In the genomic region with DNA sequence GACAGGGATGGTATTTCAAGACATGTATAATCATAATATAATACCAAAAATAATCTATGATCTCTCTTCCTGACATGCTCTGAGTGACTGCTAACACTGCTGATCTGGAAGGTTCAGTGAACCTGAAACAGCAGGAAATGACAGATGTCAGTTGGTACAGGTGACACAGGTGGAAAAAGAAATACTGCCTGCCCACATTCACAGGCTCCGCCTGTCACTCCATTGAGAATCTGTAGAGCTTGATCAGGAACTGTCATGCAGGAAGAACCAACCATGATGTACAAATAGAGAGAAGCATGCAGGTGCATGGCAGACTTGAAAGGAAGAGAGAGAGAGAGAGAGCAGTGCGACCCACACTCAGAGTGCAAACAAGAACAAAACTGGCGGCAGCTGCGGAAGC, we compare ENCODE assay signal across 19 mouse cellular contexts.
A peak's percentile ranks its signal among the peaks of the same experiment; 100 is the strongest.
DNase-seq lines count a peak whose midpoint lies in the region; ATAC-seq lines count a peak whose summit lies in the region.
"Had no signal": no experiment of that assay in that cellular context is flagged by ENCODE, and none has a peak within 500 bp of the region (broad histone marks: within the 10 kb centered on the region; RNA-seq: fewer than 3 reads in every experiment).

No protein-coding gene starts in this region.

- no peak for DNase-seq in heart, adult 8-10 months (ENCODE audit: low spot score)
- DNase-seq in CD8-positive naive resting alpha-beta T cell, adult 2 months (ENCODE audit: low read depth in 2 of 2, low spot score in 2 of 2): peak; percentile 13 to 32
- DNase-seq in naive thymus-derived CD4-positive, alpha-beta T cell, adult 2 months (ENCODE audit: low read depth): peak; percentile 85
- DNase-seq in thymus, postnatal 25 days: peak; percentile 76
- DNase-seq in urinary bladder, postnatal 36 days (ENCODE audit: low spot score in 2 of 2): no peak
- DNase-seq in adipocyte (ENCODE audit: low spot score): no peak
- no peak for DNase-seq in gastrocnemius, postnatal 4 days (ENCODE audit: low spot score in 2 of 2)
- DNase-seq: gastrocnemius, postnatal 25 days; kidney, postnatal 14 days; lung, adult 18-20 months; right cerebral cortex, postnatal 14 days had no signal

- no peaks in the 10 kb centered on the region for H3K36me3 ChIP-seq in heart, embryonic 16.5 days (ENCODE audit: control insufficient read depth, insufficient read depth)
- H3K36me3 ChIP-seq: embryonic facial prominence, embryonic 13.5 days; heart, embryonic 12.5 days; hindbrain, embryonic 13.5 days; limb, embryonic 15.5 days had no signal

- peak; percentile 58 for ATAC-seq in heart, embryonic 16.5 days (replicated peaks; ENCODE audit: extremely low read depth, insufficient read depth, low FRiP score)
- ATAC-seq: intestine, postnatal 0 days; midbrain, embryonic 16.5 days had no signal

- no peaks in the 10 kb centered on the region for H3K27me3 ChIP-seq in heart, embryonic 16.5 days (ENCODE audit: control insufficient read depth, insufficient read depth, low read length)
- H3K27me3 ChIP-seq: embryonic facial prominence, embryonic 13.5 days; heart, embryonic 12.5 days; hindbrain, embryonic 13.5 days; limb, embryonic 15.5 days had no signal

- H3K4me1 ChIP-seq in heart, embryonic 16.5 days (ENCODE audit: control insufficient read depth, insufficient read depth, low read length): no peaks in the 10 kb centered on the region

- H3K4me2 ChIP-seq in heart, embryonic 16.5 days (ENCODE audit: low read depth, low read length): no peak overlapping the region
- H3K4me2 ChIP-seq: embryonic facial prominence, embryonic 13.5 days; heart, embryonic 12.5 days; hindbrain, embryonic 13.5 days; limb, embryonic 15.5 days had no signal

- 84% methylated on average over 4 of the region's 4 CpGs for WGBS in heart, embryonic 16.5 days

- H3K27ac ChIP-seq in heart, embryonic 16.5 days (ENCODE audit: low read length): no peak overlapping the region
- H3K27ac ChIP-seq: embryonic facial prominence, embryonic 13.5 days; hindbrain, embryonic 13.5 days; limb, embryonic 15.5 days; macrophage had no signal

- H3K4me3 ChIP-seq in heart, embryonic 16.5 days (ENCODE audit: low read length): no peak overlapping the region
- H3K4me3 ChIP-seq: embryonic facial prominence, embryonic 13.5 days; heart, embryonic 12.5 days; hindbrain, embryonic 13.5 days; limb, embryonic 15.5 days had no signal

- no peaks in the 10 kb centered on the region for H3K9me3 ChIP-seq in heart, embryonic 16.5 days (replicated peaks; ENCODE audit: control insufficient read depth, low read length)
- H3K9me3 ChIP-seq: embryonic facial prominence, embryonic 13.5 days; heart, embryonic 12.5 days; hindbrain, embryonic 13.5 days; limb, embryonic 15.5 days had no signal

- H3K9ac ChIP-seq in heart, embryonic 16.5 days (ENCODE audit: low read length): no peak overlapping the region
- H3K9ac ChIP-seq: embryonic facial prominence, embryonic 13.5 days; heart, embryonic 12.5 days; hindbrain, embryonic 13.5 days; limb, embryonic 15.5 days had no signal

Comparison
In these comparisons a context has a peak if more than half of its experiments do, and no peak if none do; other contexts are left out.
1. DNase-seq: peak in CD8-positive naive resting alpha-beta T cell, adult 2 months (2 of 2), naive thymus-derived CD4-positive, alpha-beta T cell, adult 2 months (single experiment) and thymus, postnatal 25 days (single experiment); none in heart, adult 8-10 months (single experiment), urinary bladder, postnatal 36 days (0 of 2), adipocyte (single experiment) and gastrocnemius, postnatal 4 days (0 of 2).